Mouse (Mus musculus) liver, embryonic 14.5 days (tissue): Measurements from ENCODE around the gene Hcn3.

Source experiments
- CTCF ChIP-seq: IDR thresholded peaks from 2 replicates; pipeline ENCODE4 v1.5.1; 2016; ENCODE audit warnings: antibody characterized with exemption, low read depth, control low read depth
- EP300 ChIP-seq: IDR thresholded peaks from 2 replicates; pipeline ENCODE4 v1.6.1; 2016; ENCODE audit warnings: antibody characterized with exemption, low read depth

DNA sequence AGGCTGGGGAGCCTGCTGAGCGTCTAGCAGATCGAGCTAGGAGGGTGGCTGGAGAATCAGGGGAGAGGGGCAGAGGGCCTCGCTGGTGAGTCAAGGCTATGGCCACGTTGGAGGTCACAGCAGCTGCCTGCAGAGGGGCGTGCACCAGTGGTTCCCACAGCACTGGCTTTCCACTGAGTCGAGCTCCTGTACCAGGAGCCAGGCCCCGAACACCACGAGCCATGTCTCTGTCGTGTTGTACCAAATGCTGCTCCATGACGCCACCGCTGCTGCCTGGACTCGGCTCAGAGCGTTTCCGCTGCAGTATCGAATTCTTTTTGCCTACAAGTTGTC lies 12.1 kb downstream of the Hcn3 start:
- TF ChIP-seq CTCF (no peak), EP300 (no peak)
